Mouse (Mus musculus) testis, adult 2 months (tissue): ENCODE results near the gene BC055324. TPM values are rescaled to one million over a fixed set of nuclear protein-coding genes. Genes with fewer than 3 reads are reported as not detected.

Source experiments
- H3K27ac ChIP-seq: fragments of 200-500 bp; 2 replicates; pipeline ENCODE4 v1.5.1; 2012; ENCODE audit warnings: low read depth, low read length; ENCODE audit not compliant: control insufficient read depth, insufficient read depth
- H3K27me3 ChIP-seq: fragments of 200-500 bp; 2 replicates; pipeline ENCODE4 v1.6.1; 2012; ENCODE audit warnings: mild to moderate bottlenecking, low read length, moderate library complexity; ENCODE audit not compliant: control insufficient read depth, insufficient read depth
- H3K36me3 ChIP-seq: fragments of 200-500 bp; 2 replicates; pipeline ENCODE4 v1.6.1; 2012; ENCODE audit warnings: mild to moderate bottlenecking, low read length; ENCODE audit not compliant: control insufficient read depth, insufficient read depth
- H3K4me1 ChIP-seq: fragments of 200-500 bp; 2 replicates; pipeline ENCODE4 v1.6.1; 2012; ENCODE audit warnings: low read length; ENCODE audit not compliant: control insufficient read depth, insufficient read depth
- H3K4me3 ChIP-seq: fragments of 200-500 bp; 2 replicates; pipeline ENCODE4 v1.5.1; 2012; ENCODE audit warnings: low read depth, mild to moderate bottlenecking, low read length, moderate library complexity, mixed read lengths; ENCODE audit not compliant: control insufficient read depth
- CTCF ChIP-seq: fragments of 200-500 bp; IDR thresholded peaks from 2 replicates; pipeline ENCODE4 v1.5.1; 2012; ENCODE audit warnings: low read depth, mild to moderate bottlenecking, inconsistent platforms, low read length, moderate library complexity; ENCODE audit not compliant: control insufficient read depth, insufficient read depth, insufficient replicate concordance
- POLR2A ChIP-seq: fragments of 200-500 bp; IDR thresholded peaks from 2 replicates; pipeline ENCODE4 v1.6.1; 2012; ENCODE audit warnings: low read depth, mild to moderate bottlenecking, inconsistent platforms, low read length, moderate library complexity; ENCODE audit not compliant: control insufficient read depth
- polyA plus RNA-seq: library from polyadenylated mRNA; depleted of rRNA; stranded (reverse); fragments of >200 nt; gene quantifications from 2 replicates; pipeline ENCODE4 v1.2.3, GENCODE M21; 2012

The BC055324 gene
- polyA plus RNA-seq, 1 experiment, result 9.6 TPM

DNA sequence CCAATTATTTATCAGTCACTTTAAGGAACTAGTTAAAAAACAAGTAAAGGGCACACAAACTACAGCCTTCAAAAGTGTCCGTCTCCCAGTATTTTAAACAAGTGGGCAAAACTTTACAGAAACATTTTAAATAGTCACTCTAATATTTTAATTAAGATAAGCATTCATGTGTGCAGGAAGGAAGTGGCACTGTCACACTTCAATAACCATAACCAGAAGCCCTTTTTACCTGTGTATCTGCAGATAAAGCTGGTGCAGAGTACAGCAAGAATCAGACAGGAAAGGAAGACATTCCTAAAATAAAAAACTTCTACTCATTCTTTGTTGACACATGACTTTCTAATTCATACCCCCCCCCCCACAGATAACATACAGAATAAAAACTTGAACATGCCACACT is 18.1 kb downstream of the BC055324 start:
- no peaks in the 10 kb centered on the region for H3K4me1 ChIP-seq
- peaks cover 2% of the 10 kb centered on the region; the same call in 1 of the 2 replicates for H3K36me3 ChIP-seq
- no peak overlapping the region for H3K27ac ChIP-seq
- no peaks in the 10 kb centered on the region for H3K27me3 ChIP-seq
- H3K4me3 ChIP-seq, result no peak overlapping the region
- TF ChIP-seq POLR2A (no peak), CTCF (no peak)

DNA sequence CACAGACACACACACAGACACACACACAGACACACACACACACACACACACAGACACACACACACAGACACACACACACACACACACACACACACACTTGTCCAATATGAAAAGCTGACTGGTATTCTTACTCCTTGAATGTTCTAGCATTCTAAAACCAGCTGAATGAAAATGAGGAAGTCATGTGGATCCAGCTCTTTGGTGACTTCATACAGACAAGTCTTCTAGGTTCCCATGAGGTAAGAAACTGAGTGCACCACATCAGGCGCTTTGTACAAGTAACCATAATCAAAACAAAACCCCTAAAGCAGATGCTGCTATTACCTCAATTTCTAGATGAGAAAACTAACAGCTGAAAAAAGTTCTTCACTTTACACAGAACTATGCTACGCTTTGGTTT is 19.5 kb downstream of the BC055324 start:
- Histone ChIP-seq H3K27me3 (no peaks in the 10 kb centered on the region), H3K4me1 (no peaks in the 10 kb centered on the region), H3K27ac (no peak overlapping the region), H3K4me3 (no peak overlapping the region), H3K36me3 (peaks cover 2% of the 10 kb centered on the region; the same call in 1 of the 2 replicates)
- TF ChIP-seq CTCF (no peak), POLR2A (no peak)

DNA sequence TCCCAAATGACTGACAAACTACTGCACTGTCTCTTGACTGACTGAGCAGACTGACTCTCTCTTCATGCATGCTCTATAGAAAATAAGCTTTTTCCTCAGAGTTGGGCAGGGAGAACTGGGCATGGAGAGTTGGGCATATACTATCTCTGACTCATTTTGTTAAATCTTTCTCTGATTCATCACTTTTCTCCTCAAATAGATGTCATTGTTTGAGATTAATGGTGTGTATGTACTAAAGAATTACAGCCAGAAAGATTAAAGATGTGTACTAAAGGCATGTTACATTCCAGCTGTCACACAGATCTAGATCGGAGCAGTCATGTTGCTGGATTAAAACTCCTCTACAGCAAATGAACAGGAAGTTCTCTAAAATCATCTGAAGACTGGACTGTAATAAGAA is 20.1 kb downstream of the BC055324 start:
- H3K36me3 ChIP-seq, result peaks cover 2% of the 10 kb centered on the region; the same call in 1 of the 2 replicates
- H3K4me3 ChIP-seq, result no peak overlapping the region
- H3K27ac ChIP-seq, result no peak overlapping the region
- H3K27me3 ChIP-seq, result no peaks in the 10 kb centered on the region
- no peaks in the 10 kb centered on the region for H3K4me1 ChIP-seq
- TF ChIP-seq POLR2A (no peak), CTCF (no peak)

DNA sequence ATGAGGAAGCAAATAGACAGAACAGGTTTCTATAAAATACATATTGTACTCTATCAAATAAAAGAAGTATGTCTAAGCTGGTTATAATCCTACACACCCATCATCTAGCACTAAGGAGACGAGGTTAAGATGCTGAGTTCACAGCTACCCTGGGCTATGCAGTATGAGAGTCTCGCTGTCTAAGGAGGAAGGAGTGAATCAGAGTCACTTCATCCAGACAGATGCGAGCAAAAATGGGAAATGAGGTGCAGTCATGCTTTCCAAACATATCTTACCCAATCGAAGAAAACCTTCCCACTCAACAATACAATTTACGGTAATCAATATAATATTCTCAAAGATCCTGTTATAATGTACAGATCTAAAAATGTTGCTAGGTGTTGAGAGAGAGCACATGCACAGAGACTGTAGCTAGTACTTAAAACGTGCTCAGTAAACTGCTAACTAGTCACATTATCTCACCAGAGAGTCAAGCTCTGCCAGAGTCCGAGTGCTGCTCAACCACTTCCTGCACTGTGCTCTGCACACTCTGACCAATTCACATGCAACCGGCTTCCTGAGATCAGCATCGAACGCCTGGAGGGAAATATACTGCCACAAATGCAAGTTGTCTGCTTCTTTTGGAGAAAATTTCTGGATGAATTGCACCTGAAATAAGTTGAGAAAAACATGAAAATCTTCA is 30.4 kb downstream of the BC055324 start:
- no peak overlapping the region for H3K27ac ChIP-seq
- no peaks in the 10 kb centered on the region for H3K36me3 ChIP-seq
- H3K4me3 ChIP-seq, result no peak overlapping the region
- no peaks in the 10 kb centered on the region for H3K4me1 ChIP-seq
- H3K27me3 ChIP-seq, result no peaks in the 10 kb centered on the region
- TF ChIP-seq POLR2A (no peak), CTCF (no peak)

DNA sequence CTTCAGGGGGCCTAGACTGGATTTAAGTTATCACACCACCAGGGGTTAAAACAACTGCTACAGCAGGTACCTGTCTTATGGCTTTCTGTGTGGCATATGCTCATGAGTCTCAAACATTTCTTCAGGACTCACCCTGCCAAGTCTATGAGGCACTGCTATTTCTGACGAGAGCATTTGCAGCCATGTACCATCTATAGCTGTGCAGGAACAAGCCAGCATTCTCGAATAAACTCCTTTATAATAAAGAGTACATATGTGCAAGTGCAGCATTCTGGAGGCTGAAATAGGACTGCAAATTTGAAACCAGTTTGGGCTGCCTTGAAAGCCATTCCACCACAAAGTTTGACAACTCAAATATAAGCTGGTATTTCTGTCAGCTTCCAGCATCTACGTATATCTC is 36.6 kb downstream of the BC055324 start:
- Histone ChIP-seq H3K4me3 (no peak overlapping the region), H3K4me1 (no peaks in the 10 kb centered on the region), H3K27ac (no peak overlapping the region), H3K27me3 (no peaks in the 10 kb centered on the region), H3K36me3 (peaks cover 4% of the 10 kb centered on the region)
- TF ChIP-seq POLR2A (no peak), CTCF (no peak)

DNA sequence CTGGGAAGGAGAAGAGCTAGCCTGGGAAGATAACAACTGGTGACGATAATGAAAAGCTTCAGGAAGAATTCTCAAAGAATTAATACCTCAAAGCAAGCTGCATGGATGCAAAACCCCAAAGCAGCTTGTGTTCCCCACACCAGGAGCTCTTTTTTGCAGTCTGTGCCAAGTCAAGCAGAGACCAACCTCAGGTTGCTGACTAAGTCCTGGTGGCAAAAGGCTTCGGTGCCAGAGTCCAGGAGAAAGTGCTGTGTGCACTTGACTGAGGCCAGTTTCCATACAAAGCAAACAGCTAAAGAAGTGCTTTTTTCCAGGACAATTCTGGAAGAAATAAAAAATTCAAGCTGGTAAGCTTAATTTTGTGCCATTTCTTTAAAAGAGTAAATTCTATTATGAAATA is 41.2 kb downstream of the BC055324 start:
- no peaks in the 10 kb centered on the region for H3K27me3 ChIP-seq
- no peak overlapping the region for H3K27ac ChIP-seq
- TF ChIP-seq CTCF, result no peak
- TF ChIP-seq POLR2A, result no peak
- peaks cover 6% of the 10 kb centered on the region for H3K36me3 ChIP-seq
- no peak overlapping the region for H3K4me3 ChIP-seq
- no peaks in the 10 kb centered on the region for H3K4me1 ChIP-seq

DNA sequence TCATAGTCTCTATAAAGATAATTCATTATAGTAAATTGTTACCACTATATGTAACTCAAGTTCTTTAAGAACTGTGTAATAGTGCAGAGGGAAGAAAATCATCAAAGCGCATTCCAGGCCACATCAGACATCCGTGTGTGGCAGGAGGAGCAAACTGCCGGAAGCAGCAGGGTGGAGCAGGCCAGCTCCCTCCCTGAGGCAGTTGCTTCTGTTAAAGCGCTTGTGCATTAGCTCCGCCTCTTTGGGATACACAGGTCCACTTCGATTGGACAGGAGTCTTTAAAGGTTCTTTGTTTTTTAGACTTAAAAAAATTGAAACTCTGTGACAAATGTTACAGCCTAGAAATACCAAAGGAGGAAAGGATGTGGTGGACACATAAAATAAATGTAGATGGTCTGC is 52.5 kb downstream of the BC055324 start:
- H3K4me3 ChIP-seq, result no peak overlapping the region
- no peaks in the 10 kb centered on the region for H3K4me1 ChIP-seq
- H3K36me3 ChIP-seq, result peaks cover 3% of the 10 kb centered on the region; the same call in 1 of the 2 replicates
- no peak for TF ChIP-seq POLR2A
- TF ChIP-seq CTCF, result no peak
- no peaks in the 10 kb centered on the region for H3K27me3 ChIP-seq
- no peak overlapping the region for H3K27ac ChIP-seq
